Mouse (Mus musculus) MN1 (cell line): ENCODE results near the gene Trmt61a.

Source experiments
- DNase-seq: peaks from one replicate; pipeline ENCODE4 v3.0.0-alpha.2; 2016; ENCODE audit warnings: low spot score

Gene Trmt61a

GRCm38 (mm10) chr12:111672581-111672980 lies 5.3 kb upstream of the Trmt61a start:
- no peak for DNase-seq

GRCm38 (mm10) chr12:111674850-111675486 lies 2.9 kb upstream of the Trmt61a start:
- no peak for DNase-seq

GRCm38 (mm10) chr12:111675797-111676580 lies 1.9 kb upstream of the Trmt61a start:
- no peak for DNase-seq

GRCm38 (mm10) chr12:111677421-111677820 lies 484 bp upstream of the Trmt61a start:
- DNase-seq: no peak

- DNase-seq: no peak
Measured at GRCm38 (mm10) chr12:111678670-111678933, 697 bp downstream of the Trmt61a start.

- no peak for DNase-seq
Measured at GRCm38 (mm10) chr12:111678997-111679396, 1.1 kb downstream of the Trmt61a start.

GRCm38 (mm10) chr12:111680661-111681060 lies 2.8 kb downstream of the Trmt61a start:
- no peak for DNase-seq

- peak; percentile 71 for DNase-seq
Measured at GRCm38 (mm10) chr12:111681305-111681704, 3.4 kb downstream of the Trmt61a start.

- no peak for DNase-seq
Measured at GRCm38 (mm10) chr12:111682003-111682402, 4.1 kb downstream of the Trmt61a start.

- DNase-seq: no peak
Measured at GRCm38 (mm10) chr12:111682806-111683205, 4.9 kb downstream of the Trmt61a start.

GRCm38 (mm10) chr12:111686390-111686789 lies 8.5 kb downstream of the Trmt61a start:
- DNase-seq: no peak

GRCm38 (mm10) chr12:111687350-111688068 lies 9.6 kb downstream of the Trmt61a start:
- peak; percentile 65 for DNase-seq

GRCm38 (mm10) chr12:111688069-111688428 lies 10.1 kb downstream of the Trmt61a start:
- DNase-seq: no peak

- no peak for DNase-seq
Measured at GRCm38 (mm10) chr12:111689426-111689825, 11.5 kb downstream of the Trmt61a start.

GRCm38 (mm10) chr12:111691346-111691872 lies 13.5 kb downstream of the Trmt61a start:
- DNase-seq: peak; percentile 29

- DNase-seq: no peak
Measured at GRCm38 (mm10) chr12:111692899-111693298, 15.0 kb downstream of the Trmt61a start.

- no peak for DNase-seq
Measured at GRCm38 (mm10) chr12:111693341-111694270, 15.7 kb downstream of the Trmt61a start.

GRCm38 (mm10) chr12:111694271-111694781 lies 16.4 kb downstream of the Trmt61a start:
- no peak for DNase-seq

- no peak for DNase-seq
Measured at GRCm38 (mm10) chr12:111694880-111695804, 17.2 kb downstream of the Trmt61a start.

- DNase-seq: peak; percentile 79
Measured at GRCm38 (mm10) chr12:111696239-111696638, 18.3 kb downstream of the Trmt61a start.
